Mouse (Mus musculus): Measurements from ENCODE around the gene Nup155. TPM values are rescaled to one million over a fixed set of nuclear protein-coding genes. Genes with fewer than 3 reads are reported as not detected.

Gene Nup155
- total RNA-seq, 2 experiments from 2014 or later, result 23.4 to 23.6 TPM

DNA sequence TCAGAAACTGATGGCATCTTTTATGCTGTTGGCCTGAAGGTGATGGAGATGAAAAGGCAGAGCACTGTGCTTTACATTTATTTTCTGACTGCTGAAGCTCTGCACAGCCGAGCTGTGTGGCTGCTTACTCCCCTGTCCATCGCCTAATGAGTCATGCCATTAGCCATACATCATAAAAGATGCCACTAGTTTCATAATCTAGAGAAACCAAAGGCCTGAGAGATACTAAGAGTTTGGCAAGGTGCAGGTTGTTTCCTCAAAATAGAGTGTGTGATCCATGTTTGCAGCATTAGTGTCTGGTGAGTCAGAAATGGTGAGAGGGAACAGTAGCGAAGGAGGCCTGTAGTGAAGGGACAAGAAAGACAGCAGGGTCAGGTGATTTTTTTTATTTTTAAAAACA is 80.5 kb downstream of the Nup155 start:
- no peak for ATAC-seq (ENCODE audit: poor library complexity, severe bottlenecking)

DNA sequence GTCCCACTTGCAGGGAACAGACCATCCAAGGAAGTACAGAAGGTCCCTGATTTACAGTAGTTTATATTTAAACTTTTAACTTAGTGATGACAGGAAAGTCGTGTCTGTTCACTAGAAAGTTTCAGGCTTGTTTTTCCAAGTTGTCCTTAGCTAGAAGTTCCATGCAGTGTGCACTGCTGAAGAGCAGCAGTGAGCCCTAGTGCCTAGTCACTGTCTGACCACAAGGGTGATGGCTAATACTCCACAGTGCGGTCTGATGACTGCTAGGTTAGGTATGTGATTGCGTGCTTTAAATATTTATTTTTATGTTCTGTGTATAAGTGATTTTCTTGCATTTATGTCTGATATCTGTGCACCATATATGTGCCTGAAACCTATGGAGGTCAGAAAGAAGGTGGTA is 81.4 kb downstream of the Nup155 start:
- no peak for ATAC-seq (ENCODE audit: poor library complexity, severe bottlenecking)

DNA sequence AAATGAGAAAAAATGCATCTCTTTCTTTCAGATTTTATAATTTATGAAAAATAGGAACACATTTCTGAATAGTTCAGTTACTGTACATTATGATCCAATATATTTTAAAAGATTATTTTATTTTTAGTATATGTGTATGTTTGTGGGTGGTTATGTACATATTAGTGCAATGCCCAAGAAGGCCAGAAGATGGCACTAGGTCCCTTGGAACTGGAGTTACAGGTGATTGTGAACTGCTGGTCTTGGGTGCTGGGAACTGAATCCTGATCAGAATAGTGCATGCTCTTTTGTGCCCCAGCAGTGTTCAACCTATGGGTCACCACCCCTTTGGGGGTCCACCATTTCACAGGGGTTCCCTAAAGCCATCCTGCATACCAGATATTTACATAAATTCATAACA is 91.2 kb downstream of the Nup155 start:
- no peak for ATAC-seq (ENCODE audit: poor library complexity, severe bottlenecking)

DNA sequence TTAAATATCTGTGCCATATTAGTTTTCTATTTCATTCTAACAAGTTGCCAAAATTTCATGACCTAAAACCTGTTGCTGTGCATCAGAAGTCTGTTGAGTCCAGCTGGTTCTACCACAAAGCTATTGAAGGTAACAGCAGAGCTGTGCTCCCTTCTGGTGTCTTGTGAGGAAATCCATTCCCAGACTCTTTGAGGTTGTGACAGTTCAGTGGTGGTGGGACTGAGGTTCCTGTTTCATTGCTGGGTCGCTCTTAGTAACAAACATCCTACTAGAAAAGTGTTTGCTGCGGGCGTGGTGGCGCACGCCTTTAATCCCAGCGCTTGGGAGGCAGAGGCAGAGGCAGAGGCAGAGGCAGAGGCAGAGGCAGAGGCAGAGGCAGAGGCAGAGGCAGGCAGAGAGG is 99.3 kb downstream of the Nup155 start:
- ATAC-seq (ENCODE audit: poor library complexity, severe bottlenecking), result peak; percentile 87

Other genes with a start within 250 kb of the Nup155 start
- gene Wdr70, start 10.1 kb upstream of the Nup155 start, total RNA-seq (2015), result 30.8 and 34.6 TPM in 2 replicates
- gene Wdr70, start 10.1 kb upstream of the Nup155 start, total RNA-seq (2017), result 27.1 and 33.9 TPM in 2 replicates
- 7.5 and 29.7 TPM in 2 replicates for gene Cplane1, start 59.8 kb downstream of the Nup155 start, total RNA-seq (2015)
- 6.6 and 7.5 TPM in 2 replicates for gene Cplane1, start 59.8 kb downstream of the Nup155 start, total RNA-seq (2017)

All from megakaryocyte, adult 5-6 weeks (primary cell).